In the genomic region with DNA sequence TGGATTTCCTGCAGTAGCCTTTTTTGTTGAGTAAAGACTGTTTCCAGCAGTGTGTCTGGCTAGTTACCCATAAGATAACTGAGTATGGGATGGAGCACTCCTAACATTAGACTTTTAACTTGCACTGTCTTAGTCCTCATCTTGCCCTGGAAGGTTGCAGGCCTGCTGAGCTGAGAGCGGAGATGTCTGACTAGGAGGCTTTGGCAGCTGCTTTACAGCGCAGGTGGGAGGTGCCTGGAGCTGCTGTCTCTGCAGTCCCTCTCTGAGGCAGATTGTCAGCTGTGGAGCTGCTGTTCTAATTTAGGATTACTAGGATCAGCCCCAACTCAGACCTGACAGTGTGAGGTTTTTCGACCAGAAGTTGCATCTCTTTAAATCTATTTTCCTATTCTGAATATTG, we compare ENCODE assay signal across 14 mouse cellular contexts. TPM values are rescaled to one million over a fixed set of nuclear protein-coding genes. Genes with fewer than 3 reads are reported as not detected.
DNase-seq lines count a peak whose midpoint lies in the region; ATAC-seq and TF ChIP-seq lines count a peak whose summit lies in the region.
"Had no signal": no experiment of that assay in that cellular context is flagged by ENCODE, and none has a peak within 500 bp of the region (broad histone marks: within the 10 kb centered on the region; RNA-seq: fewer than 3 reads in every experiment).

No protein-coding gene starts in this region.

- H3K27ac ChIP-seq in hindbrain, postnatal 0 days = no peak overlapping the region
- H3K27ac ChIP-seq in hindbrain, embryonic 10.5 days = no peak overlapping the region
- peak overlapping the region; percentile 62; the same call in 1 of the 2 replicates for H3K27ac ChIP-seq in cortical plate, adult 2 months (ENCODE audit: insufficient read depth, low read length)
- H3K27ac ChIP-seq: hindbrain, embryonic 12.5 days; liver, embryonic 15.5 days had no signal

- H3K27me3 ChIP-seq in hindbrain, postnatal 0 days (ENCODE audit: insufficient read depth, low read length) = no peaks in the 10 kb centered on the region
- no peaks in the 10 kb centered on the region for H3K27me3 ChIP-seq in hindbrain, embryonic 10.5 days (ENCODE audit: insufficient read depth, poor library complexity, severe bottlenecking)
- H3K27me3 ChIP-seq: hindbrain, embryonic 12.5 days; liver, embryonic 15.5 days had no signal

- peak; percentile 20 for DNase-seq in hindbrain, postnatal 0 days (ENCODE audit: low spot score)
- DNase-seq in hindbrain, embryonic 10.5 days (ENCODE audit: low spot score) = no peak
- peak; percentile 67 for DNase-seq in gastrocnemius, postnatal 25 days
- DNase-seq in left cerebral cortex, postnatal 4 days = peak; percentile 5
- DNase-seq in kidney, adult 9 months = no peak
- DNase-seq: cerebellum, adult 8-10 months; spleen, adult 18-20 months had no signal

- TF ChIP-seq CTCF in hindbrain, postnatal 0 days (IDR thresholded peaks at IDR 0.05; ENCODE audit: low read depth) = no peak
- no peak for TF ChIP-seq CTCF in cortical plate, adult 2 months (IDR thresholded peaks at IDR 0.05; ENCODE audit: extremely low read depth, insufficient read depth, low read length)

- no peak overlapping the region for H3K4me2 ChIP-seq in hindbrain, postnatal 0 days (ENCODE audit: low read depth, low read length)
- H3K4me2 ChIP-seq: hindbrain, embryonic 12.5 days; liver, embryonic 15.5 days had no signal

- no peak for ATAC-seq in hindbrain, postnatal 0 days
- ATAC-seq in erythroid progenitor cell, adult 5-6 weeks (replicated peaks; ENCODE audit: low FRiP score, poor library complexity, severe bottlenecking) = no peak
- no peak for ATAC-seq in megakaryocyte, adult 5-6 weeks (ENCODE audit: poor library complexity, severe bottlenecking)
- ATAC-seq: activated CD4-positive, CD25-positive, alpha-beta regulatory T cell, adult 4 months had no signal

- H3K4me3 ChIP-seq in hindbrain, postnatal 0 days (ENCODE audit: low read length) = no peak overlapping the region
- no peak overlapping the region for H3K4me3 ChIP-seq in hindbrain, embryonic 10.5 days
- H3K4me3 ChIP-seq in cortical plate, adult 2 months (ENCODE audit: insufficient read depth, low read length) = no peak overlapping the region
- H3K4me3 ChIP-seq: erythroblast, embryonic 14.5 days; hindbrain, embryonic 12.5 days; liver, embryonic 15.5 days had no signal

- 44% methylated on average over 3 of the region's 3 CpGs for WGBS in hindbrain, postnatal 0 days
- WGBS in hindbrain, embryonic 10.5 days = 64% methylated on average over 3 of the region's 3 CpGs

- no peaks in the 10 kb centered on the region for H3K9me3 ChIP-seq in hindbrain, postnatal 0 days (ENCODE audit: low read length)
- no peaks in the 10 kb centered on the region for H3K9me3 ChIP-seq in hindbrain, embryonic 10.5 days
- H3K9me3 ChIP-seq: hindbrain, embryonic 12.5 days; liver, embryonic 15.5 days had no signal

- H3K9ac ChIP-seq in hindbrain, postnatal 0 days (replicated peaks; ENCODE audit: low read length) = no peak overlapping the region
- H3K9ac ChIP-seq: hindbrain, embryonic 12.5 days; liver, embryonic 15.5 days had no signal

- H3K4me1 ChIP-seq in hindbrain, postnatal 0 days (ENCODE audit: insufficient read depth, low read length) = no peaks in the 10 kb centered on the region; the same call in 1 of the 2 replicates
- H3K4me1 ChIP-seq in hindbrain, embryonic 10.5 days (replicated peaks) = peaks cover 18% of the 10 kb centered on the region
- peaks cover 11% of the 10 kb centered on the region for H3K4me1 ChIP-seq in cortical plate, adult 2 months (ENCODE audit: control insufficient read depth, insufficient read depth, low read length)

- intact Hi-C loops in left cerebral cortex, postnatal 4 days (cut with DNase I) = no loop called here

- H3K36me3 ChIP-seq in hindbrain, postnatal 0 days (ENCODE audit: insufficient read depth, low read length) = no peaks in the 10 kb centered on the region
- H3K36me3 ChIP-seq in hindbrain, embryonic 10.5 days = no peaks in the 10 kb centered on the region
- H3K36me3 ChIP-seq: hindbrain, embryonic 12.5 days; liver, embryonic 15.5 days had no signal

- TF ChIP-seq POLR2A in cortical plate, adult 2 months (IDR thresholded peaks at IDR 0.05; ENCODE audit: extremely low read depth, insufficient read depth, low read length) = no peak

RNA-seq across cellular contexts. Expression of a gene that starts 34.3 kb away (rescaled TPM):
- total RNA-seq in hindbrain, postnatal 0 days (2014; rRNA removed) = 149 and 343 TPM in 2 replicates
- polyA plus RNA-seq in hindbrain, postnatal 0 days (2015; fragmentation: Nextera tagmentation; extraction: Ambion mirVana) = 93.6 and 95.4 TPM in 2 replicates
- 89.8 and 94.9 TPM in 2 replicates for polyA plus RNA-seq in hindbrain, embryonic 10.5 days (2016; fragmentation: Nextera tagmentation; extraction: Ambion mirVana)
- polyA plus RNA-seq in cortical plate, adult 2 months (2012; rRNA removed) = 78.4 and 81.5 TPM in 2 replicates
- total RNA-seq in gastrocnemius, postnatal 25 days (2021) = 10 to 100 TPM; 41.5 to 52.7 TPM
- total RNA-seq in left cerebral cortex, postnatal 4 days (2021) = 100 to 1,000 TPM; 124 to 127 TPM
- 8.4 and 16.6 TPM in 2 replicates for total RNA-seq in erythroid progenitor cell, adult 5-6 weeks (2015; ENCODE audit: low replicate concordance)
- total RNA-seq in erythroid progenitor cell, adult 5-6 weeks (2017; ENCODE audit: low replicate concordance) = 14.9 and 30.0 TPM in 2 replicates
- 30.0 and 30.4 TPM in 2 replicates for total RNA-seq in megakaryocyte, adult 5-6 weeks (2015)
- 47.0 and 52.8 TPM in 2 replicates for total RNA-seq in megakaryocyte, adult 5-6 weeks (2017)

Comparison
In these comparisons a context has a peak if more than half of its experiments do, and no peak if none do; other contexts are left out.
1. DNase-seq: peak in hindbrain, postnatal 0 days (single experiment), gastrocnemius, postnatal 25 days (single experiment) and left cerebral cortex, postnatal 4 days (single experiment); none in hindbrain, embryonic 10.5 days (single experiment) and kidney, adult 9 months (single experiment).